Mouse (Mus musculus): ENCODE data around the gene Psg29. TPM values are rescaled to one million over a fixed set of nuclear protein-coding genes. Genes with fewer than 3 reads are reported as not detected.

Psg29 gene
- not detected in 2 replicates for polyA plus RNA-seq (2015; fragmentation: Nextera tagmentation; extraction: Ambion mirVana)

DNA sequence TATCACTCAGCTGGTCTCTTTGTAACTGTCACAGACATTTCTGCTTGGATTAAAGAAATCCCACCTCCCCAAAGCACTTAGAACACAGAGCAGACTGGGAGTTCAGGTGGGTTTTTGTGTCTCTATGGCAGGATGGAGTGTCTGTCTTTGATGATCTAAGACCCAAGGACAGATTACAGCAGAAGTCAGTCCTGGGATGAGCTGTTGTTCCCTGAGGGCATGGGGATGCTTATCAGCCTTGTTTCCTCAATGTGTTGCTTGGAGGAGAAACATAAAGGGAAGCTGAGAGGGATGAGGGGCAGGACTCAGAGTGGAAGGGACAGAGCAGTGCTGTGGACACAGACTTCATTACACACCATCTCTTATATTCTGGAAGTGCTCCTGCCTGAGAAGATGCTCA is at the start of gene Psg29:
Gene Psg29 (plus strand): TSS at position 301 of the 400 bp plus-strand sequence.
- no peaks in the 10 kb centered on the region for H3K27me3 ChIP-seq
- H3K9me3 ChIP-seq (replicated peaks), result no peaks in the 10 kb centered on the region
- no peaks in the 10 kb centered on the region for H3K4me1 ChIP-seq (replicated peaks)
- H3K9ac ChIP-seq, result no peak within 1 kb of the TSS
- no peak within 1 kb of the TSS for H3K4me3 ChIP-seq (replicated peaks)
- H3K36me3 ChIP-seq (replicated peaks), result no peaks in the 10 kb centered on the region
- no peak within 1 kb of the TSS for H3K27ac ChIP-seq (replicated peaks)
- no peak for ATAC-seq (ENCODE audit: insufficient read depth)
- H3K4me2 ChIP-seq, result no peak within 1 kb of the TSS

DNA sequence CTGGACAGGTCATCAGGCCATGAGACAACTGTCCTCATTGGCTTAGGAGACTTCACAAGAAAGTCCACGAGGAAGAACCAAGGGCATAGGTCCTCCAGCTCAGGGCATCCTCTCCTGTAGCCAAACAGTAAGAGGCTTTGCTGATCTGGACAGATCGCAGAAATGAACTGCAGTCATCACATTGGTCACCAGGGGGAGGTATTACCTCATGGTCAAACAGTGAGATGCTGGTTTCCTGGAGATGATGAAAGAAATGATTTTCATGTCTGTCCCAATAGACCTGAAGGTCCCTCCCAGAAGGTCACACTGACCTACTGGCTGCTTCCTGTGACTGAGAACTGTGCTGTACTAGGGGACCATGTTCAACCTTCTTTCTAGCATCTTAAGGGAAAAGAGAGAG is 47.6 kb upstream of the Psg29 start:
- H3K36me3 ChIP-seq (replicated peaks), result no peaks in the 10 kb centered on the region
- no peaks in the 10 kb centered on the region for H3K27me3 ChIP-seq
- no peak overlapping the region for H3K9ac ChIP-seq
- WGBS (ENCODE audit: insufficient replicate concordance), result 29% methylated on average over 2 of the region's 2 CpGs
- no peak for ATAC-seq (ENCODE audit: insufficient read depth)
- no peak overlapping the region for H3K27ac ChIP-seq (replicated peaks)
- H3K4me2 ChIP-seq, result no peak overlapping the region
- no peaks in the 10 kb centered on the region for H3K9me3 ChIP-seq (replicated peaks)
- H3K4me3 ChIP-seq (replicated peaks), result no peak overlapping the region
- H3K4me1 ChIP-seq (replicated peaks), result no peaks in the 10 kb centered on the region

DNA sequence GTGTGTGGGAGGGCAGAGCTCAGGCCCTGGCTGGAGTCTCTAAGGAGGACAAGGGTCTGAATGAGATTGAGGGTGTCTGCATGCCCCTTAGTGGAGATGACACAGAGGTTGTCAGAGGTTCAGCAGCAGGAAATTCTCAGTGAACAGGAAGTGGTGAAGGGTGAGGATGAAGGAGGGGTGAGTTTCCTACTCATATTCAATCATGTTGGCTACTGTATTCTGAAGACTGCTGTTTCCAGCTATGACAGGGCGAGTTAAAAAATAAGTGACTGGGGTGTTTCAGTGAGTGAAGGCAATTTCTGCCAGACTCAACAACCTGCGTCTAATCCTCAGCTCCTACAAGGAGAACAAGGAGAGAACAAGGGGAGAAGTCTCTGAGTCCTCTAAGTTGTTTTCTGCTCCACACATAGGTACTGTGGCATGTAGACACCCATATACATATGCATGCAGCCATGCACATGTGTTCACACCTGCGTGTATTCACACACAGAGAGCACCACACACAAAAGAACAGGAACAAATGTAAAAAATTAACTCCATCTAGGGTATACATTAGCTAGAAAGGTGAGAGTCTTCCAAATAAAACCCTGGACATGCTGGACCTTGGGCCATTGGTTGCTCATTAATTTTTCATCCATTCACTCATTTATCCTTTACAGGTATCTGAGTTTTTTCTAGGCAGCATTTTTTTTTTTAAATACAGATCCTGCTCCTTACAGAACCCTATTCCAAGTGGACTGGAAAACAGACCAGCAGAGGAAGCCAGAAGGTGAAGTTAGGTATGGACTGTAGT is 46.2 kb upstream of the Psg29 start:
- Histone ChIP-seq H3K4me1 (replicated peaks) (no peaks in the 10 kb centered on the region), H3K27ac (replicated peaks) (no peak overlapping the region)

DNA sequence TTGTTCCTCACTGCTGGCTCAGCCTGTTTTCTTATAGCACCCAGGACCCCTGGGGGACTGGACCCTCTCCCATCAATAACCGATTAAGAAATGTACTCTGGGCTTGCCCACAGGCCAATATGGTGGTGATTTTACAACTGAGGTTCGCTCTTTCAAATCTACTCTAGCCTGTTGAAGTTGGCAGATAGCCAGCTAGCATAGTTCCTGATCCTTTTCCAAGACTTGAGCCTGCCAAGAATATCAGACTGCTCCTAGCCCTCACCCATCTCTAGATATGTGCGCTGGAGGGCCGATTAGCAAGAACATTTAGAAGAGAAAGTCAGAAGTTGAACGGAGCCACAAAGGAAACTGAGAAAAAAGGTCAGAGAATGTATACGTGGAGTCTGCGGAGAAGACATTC is 44.3 kb upstream of the Psg29 start:
- no peak overlapping the region for H3K27ac ChIP-seq (replicated peaks)
- no peak overlapping the region for H3K4me2 ChIP-seq
- H3K36me3 ChIP-seq (replicated peaks), result no peaks in the 10 kb centered on the region
- no peak for ATAC-seq (ENCODE audit: insufficient read depth)
- no peaks in the 10 kb centered on the region for H3K9me3 ChIP-seq (replicated peaks)
- H3K27me3 ChIP-seq, result no peaks in the 10 kb centered on the region
- H3K9ac ChIP-seq, result no peak overlapping the region
- no peak overlapping the region for H3K4me3 ChIP-seq (replicated peaks)
- 63% methylated on average over 7 of the region's 7 CpGs for WGBS (ENCODE audit: insufficient replicate concordance)
- H3K4me1 ChIP-seq (replicated peaks), result no peaks in the 10 kb centered on the region

More for the DNA sequence above, 46.2 kb upstream of the Psg29 start:
- Histone ChIP-seq H3K4me3 (replicated peaks) (no peak overlapping the region), H3K36me3 (replicated peaks) (no peaks in the 10 kb centered on the region), H3K4me2 (no peak overlapping the region), H3K9me3 (replicated peaks) (no peaks in the 10 kb centered on the region), H3K9ac (no peak overlapping the region), H3K27me3 (no peaks in the 10 kb centered on the region)
- 46% methylated on average over 3 of the region's 3 CpGs for WGBS (ENCODE audit: insufficient replicate concordance)
- no peak for ATAC-seq (ENCODE audit: insufficient read depth)

DNA sequence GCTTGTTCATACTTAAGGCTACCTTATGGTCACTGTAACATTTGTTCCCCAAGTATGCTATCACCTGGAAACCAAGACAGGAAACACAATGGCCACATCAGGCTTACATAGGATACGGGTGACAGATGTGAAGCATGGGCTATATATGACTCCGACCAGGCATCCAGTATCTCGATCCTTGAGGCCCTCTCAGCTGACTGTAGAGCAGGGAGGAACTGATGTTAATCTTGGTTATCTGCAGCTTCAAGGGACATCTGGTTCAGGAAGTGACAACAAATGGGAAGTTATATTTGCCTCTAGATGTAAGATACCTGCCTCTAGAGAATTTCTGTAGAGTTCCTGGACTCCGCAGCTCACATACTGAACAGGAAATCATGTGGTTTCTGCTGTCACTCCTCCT is 31.4 kb upstream of the Psg29 start:
- H3K9me3 ChIP-seq (replicated peaks), result no peaks in the 10 kb centered on the region
- no peak for ATAC-seq (ENCODE audit: insufficient read depth)
- no peaks in the 10 kb centered on the region for H3K36me3 ChIP-seq (replicated peaks)
- H3K4me3 ChIP-seq (replicated peaks), result no peak overlapping the region
- 43% methylated on average over 4 of the region's 4 CpGs for WGBS (ENCODE audit: insufficient replicate concordance)
- H3K27me3 ChIP-seq, result no peaks in the 10 kb centered on the region
- H3K27ac ChIP-seq (replicated peaks), result no peak overlapping the region
- no peaks in the 10 kb centered on the region for H3K4me1 ChIP-seq (replicated peaks)
- no peak overlapping the region for H3K4me2 ChIP-seq
- H3K9ac ChIP-seq, result no peak overlapping the region

DNA sequence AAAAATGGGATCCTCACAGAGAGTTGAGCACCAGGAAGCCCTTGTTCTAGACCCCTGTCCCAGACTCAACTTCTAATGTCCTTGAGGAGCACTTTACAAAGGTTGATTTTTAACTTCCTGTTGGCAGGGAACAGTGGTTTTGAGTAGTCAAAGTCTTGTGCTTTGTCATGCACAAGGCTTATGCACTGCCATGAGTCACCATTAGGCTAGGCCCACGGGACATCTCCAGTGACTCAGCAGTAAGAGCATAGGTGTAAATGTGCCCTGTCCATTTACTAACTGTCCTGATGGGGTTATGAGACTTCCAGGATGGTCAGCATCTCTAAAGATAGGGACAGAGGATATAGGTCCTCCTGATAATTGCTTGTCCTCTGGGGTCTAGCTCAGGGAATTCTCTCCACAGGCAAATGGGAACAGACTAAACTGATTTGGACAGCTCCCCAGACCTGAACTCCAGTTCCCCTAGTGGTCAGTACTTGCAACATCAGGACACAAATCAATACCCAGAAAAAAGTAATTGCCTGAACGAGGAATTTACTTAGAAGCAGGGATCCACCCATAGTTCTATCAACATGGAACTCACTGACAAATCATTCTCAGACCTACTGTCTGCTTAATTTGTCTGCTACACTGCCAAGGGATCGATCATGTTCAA is 2.4 kb downstream of the Psg29 start:
- no peak overlapping the region for H3K9ac ChIP-seq
- H3K36me3 ChIP-seq (replicated peaks), result no peaks in the 10 kb centered on the region
- 51% methylated on average over 3 of the region's 3 CpGs for WGBS (ENCODE audit: insufficient replicate concordance)
- no peaks in the 10 kb centered on the region for H3K27me3 ChIP-seq
- no peaks in the 10 kb centered on the region for H3K4me1 ChIP-seq (replicated peaks)
- H3K27ac ChIP-seq (replicated peaks), result no peak overlapping the region
- no peak for ATAC-seq (ENCODE audit: insufficient read depth)
- no peak overlapping the region for H3K4me2 ChIP-seq
- H3K9me3 ChIP-seq (replicated peaks), result no peaks in the 10 kb centered on the region
- no peak overlapping the region for H3K4me3 ChIP-seq (replicated peaks)

Other genes with a start within 250 kb of the Psg29 start
- gene Pnmal1, start 243.8 kb upstream of the Psg29 start, polyA plus RNA-seq (2015; fragmentation: Nextera tagmentation; extraction: Ambion mirVana), result 0.05 TPM in 1 of 2 replicates, not detected in the other
- 0.06 TPM in 1 of 2 replicates, not detected in the other for gene Gm42372, start 220.4 kb upstream of the Psg29 start, polyA plus RNA-seq (2015; fragmentation: Nextera tagmentation; extraction: Ambion mirVana)
- 3.7 and 3.9 TPM in 2 replicates for gene Ccdc8, start 210.8 kb upstream of the Psg29 start, polyA plus RNA-seq (2015; fragmentation: Nextera tagmentation; extraction: Ambion mirVana)
- 43.2 and 45.3 TPM in 2 replicates for gene Ppp5c, start 175.6 kb upstream of the Psg29 start, polyA plus RNA-seq (2015; fragmentation: Nextera tagmentation; extraction: Ambion mirVana)
- gene Hif3a, start 141.1 kb upstream of the Psg29 start, polyA plus RNA-seq (2015; fragmentation: Nextera tagmentation; extraction: Ambion mirVana), result 31.4 and 37.5 TPM in 2 replicates
- 0.13 and 0.24 TPM in 2 replicates for gene Psg16, start 129.4 kb upstream of the Psg29 start, polyA plus RNA-seq (2015; fragmentation: Nextera tagmentation; extraction: Ambion mirVana)
- 0.03 TPM in 1 of 2 replicates, not detected in the other for gene Ceacam3, start 53.2 kb upstream of the Psg29 start, polyA plus RNA-seq (2015; fragmentation: Nextera tagmentation; extraction: Ambion mirVana)

Measured in liver, embryonic 15.5 days (tissue).